Mouse (Mus musculus) liver, postnatal 0 days (tissue): ENCODE measurements around the gene Dnajb11.

Source experiments
- CTCF ChIP-seq: sonication (generic); IDR thresholded peaks from 2 replicates; pipeline ENCODE4 v1.5.1; 2016; ENCODE audit warnings: antibody characterized with exemption, low read depth
- EP300 ChIP-seq: IDR thresholded peaks from 2 replicates; pipeline ENCODE4 v1.6.1; 2016; ENCODE audit warnings: antibody characterized with exemption, low read depth, mild to moderate bottlenecking

DNA sequence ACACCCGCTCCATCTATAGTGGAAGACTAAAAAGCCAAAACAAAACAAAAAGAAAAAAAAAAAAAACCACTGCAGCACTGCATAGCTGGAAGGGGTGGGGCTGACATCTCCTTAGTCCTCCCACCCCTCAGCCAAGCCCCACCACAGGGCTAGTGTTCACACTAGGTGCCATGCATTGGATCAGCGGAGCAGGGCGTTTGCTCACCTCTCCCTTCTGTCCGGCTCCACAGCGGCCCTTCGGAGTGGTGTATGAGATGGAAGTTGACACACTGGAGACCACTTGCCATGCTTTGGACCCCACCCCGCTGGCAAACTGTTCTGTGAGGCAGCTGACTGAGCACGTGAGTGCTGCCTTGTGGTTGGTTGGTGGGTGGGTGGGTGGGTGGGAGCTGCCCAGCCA is 36.5 kb downstream of the Dnajb11 start:
- no peak for TF ChIP-seq EP300
- TF ChIP-seq CTCF, result no peak
